Mouse (Mus musculus): ENCODE data around the gene Gm10198. TPM values are rescaled to one million over a fixed set of nuclear protein-coding genes. Genes with fewer than 3 reads are reported as not detected.

Gm10198 gene
- total and polyA plus RNA-seq, 2 experiments from 2014 or later: not detected

- ATAC-seq (ENCODE audit: insufficient read depth, low read depth) (no peak), DNase-seq (ENCODE audit: low spot score) (no peak)
- no peaks in the 10 kb centered on the region for H3K36me3 ChIP-seq (replicated peaks; ENCODE audit: control insufficient read depth, insufficient read depth, low read length)
- no peak overlapping the region for H3K4me3 ChIP-seq (ENCODE audit: low read depth, low read length)
- H3K27me3 ChIP-seq (ENCODE audit: control insufficient read depth, insufficient read depth, low read length): no peaks in the 10 kb centered on the region
- no peak overlapping the region for H3K4me2 ChIP-seq (ENCODE audit: low read depth, low read length)
- H3K27ac ChIP-seq (ENCODE audit: low read depth): no peak overlapping the region
- 91% methylated on average over 3 of the region's 3 CpGs for WGBS
- TF ChIP-seq CTCF (IDR thresholded peaks at IDR 0.05; ENCODE audit: low read depth) (no peak), EP300 (IDR thresholded peaks at IDR 0.05; ENCODE audit: low read depth) (no peak)
- no peaks in the 10 kb centered on the region for H3K4me1 ChIP-seq (ENCODE audit: control insufficient read depth, insufficient read depth)
- H3K9me3 ChIP-seq (replicated peaks; ENCODE audit: control insufficient read depth, low read length): no peaks in the 10 kb centered on the region
- no peak overlapping the region for H3K9ac ChIP-seq (replicated peaks; ENCODE audit: low read depth, low read length)
These were observed 29.8 kb downstream of the Gm10198 start for GRCm38 (mm10) chr13:111622425-111622824.

GRCm38 (mm10) chr13:111623112-111623511 is 30.5 kb downstream of the Gm10198 start:
- Histone ChIP-seq H3K36me3 (replicated peaks; ENCODE audit: control insufficient read depth, insufficient read depth, low read length) (no peaks in the 10 kb centered on the region), H3K4me2 (ENCODE audit: low read depth, low read length) (no peak overlapping the region), H3K9me3 (replicated peaks; ENCODE audit: control insufficient read depth, low read length) (no peaks in the 10 kb centered on the region), H3K9ac (replicated peaks; ENCODE audit: low read depth, low read length) (no peak overlapping the region), H3K27me3 (ENCODE audit: control insufficient read depth, insufficient read depth, low read length) (no peaks in the 10 kb centered on the region), H3K4me1 (ENCODE audit: control insufficient read depth, insufficient read depth) (no peaks in the 10 kb centered on the region), H3K4me3 (ENCODE audit: low read depth, low read length) (no peak overlapping the region), H3K27ac (ENCODE audit: low read depth) (no peak overlapping the region)
- 74% methylated on average over 7 of the region's 7 CpGs for WGBS
- ATAC-seq (ENCODE audit: insufficient read depth, low read depth) (no peak), DNase-seq (ENCODE audit: low spot score) (no peak)
- TF ChIP-seq CTCF (IDR thresholded peaks at IDR 0.05; ENCODE audit: low read depth) (no peak), EP300 (IDR thresholded peaks at IDR 0.05; ENCODE audit: low read depth) (no peak)

- Histone ChIP-seq H3K9me3 (replicated peaks; ENCODE audit: control insufficient read depth, low read length) (no peaks in the 10 kb centered on the region), H3K36me3 (replicated peaks; ENCODE audit: control insufficient read depth, insufficient read depth, low read length) (no peaks in the 10 kb centered on the region), H3K27me3 (ENCODE audit: control insufficient read depth, insufficient read depth, low read length) (no peaks in the 10 kb centered on the region), H3K9ac (replicated peaks; ENCODE audit: low read depth, low read length) (no peak overlapping the region), H3K4me1 (ENCODE audit: control insufficient read depth, insufficient read depth) (no peaks in the 10 kb centered on the region), H3K4me3 (ENCODE audit: low read depth, low read length) (no peak overlapping the region), H3K27ac (ENCODE audit: low read depth) (no peak overlapping the region), H3K4me2 (ENCODE audit: low read depth, low read length) (no peak overlapping the region)
- no peak for TF ChIP-seq CTCF (IDR thresholded peaks at IDR 0.05; ENCODE audit: low read depth)
- no peak for TF ChIP-seq EP300 (IDR thresholded peaks at IDR 0.05; ENCODE audit: low read depth)
- DNase-seq (ENCODE audit: low spot score) (no peak), ATAC-seq (ENCODE audit: insufficient read depth, low read depth) (no peak)
- 67% methylated on average over 6 of the region's 6 CpGs for WGBS
These were observed 31.5 kb downstream of the Gm10198 start for GRCm38 (mm10) chr13:111624115-111624514.

- TF ChIP-seq CTCF (IDR thresholded peaks at IDR 0.05; ENCODE audit: low read depth) (no peak), EP300 (IDR thresholded peaks at IDR 0.05; ENCODE audit: low read depth) (no peak)
- H3K9me3 ChIP-seq (replicated peaks; ENCODE audit: control insufficient read depth, low read length): no peaks in the 10 kb centered on the region
- no peaks in the 10 kb centered on the region for H3K36me3 ChIP-seq (replicated peaks; ENCODE audit: control insufficient read depth, insufficient read depth, low read length)
- H3K27me3 ChIP-seq (ENCODE audit: control insufficient read depth, insufficient read depth, low read length): no peaks in the 10 kb centered on the region
- H3K9ac ChIP-seq (replicated peaks; ENCODE audit: low read depth, low read length): no peak overlapping the region
- H3K4me3 ChIP-seq (ENCODE audit: low read depth, low read length): no peak overlapping the region
- ATAC-seq (ENCODE audit: insufficient read depth, low read depth) (no peak), DNase-seq (ENCODE audit: low spot score) (no peak)
- no peaks in the 10 kb centered on the region for H3K4me1 ChIP-seq (ENCODE audit: control insufficient read depth, insufficient read depth)
- H3K27ac ChIP-seq (ENCODE audit: low read depth): no peak overlapping the region
- 71% methylated on average over 15 of the region's 16 CpGs for WGBS
- H3K4me2 ChIP-seq (ENCODE audit: low read depth, low read length): no peak overlapping the region
These were observed 41.9 kb downstream of the Gm10198 start for GRCm38 (mm10) chr13:111634163-111635160.

- no peak for DNase-seq (ENCODE audit: low spot score)
- no peak overlapping the region for H3K27ac ChIP-seq (ENCODE audit: low read depth)
- 85% methylated on average over 6 of the region's 6 CpGs for WGBS
- H3K4me2 ChIP-seq (ENCODE audit: low read depth, low read length): no peak overlapping the region
- no peaks in the 10 kb centered on the region for H3K4me1 ChIP-seq (ENCODE audit: control insufficient read depth, insufficient read depth)
- no peak for ATAC-seq (ENCODE audit: insufficient read depth, low read depth)
- H3K4me3 ChIP-seq (ENCODE audit: low read depth, low read length): no peak overlapping the region
- H3K9me3 ChIP-seq (replicated peaks; ENCODE audit: control insufficient read depth, low read length): no peaks in the 10 kb centered on the region
- H3K27me3 ChIP-seq (ENCODE audit: control insufficient read depth, insufficient read depth, low read length): no peaks in the 10 kb centered on the region
- no peak overlapping the region for H3K9ac ChIP-seq (replicated peaks; ENCODE audit: low read depth, low read length)
- no peaks in the 10 kb centered on the region for H3K36me3 ChIP-seq (replicated peaks; ENCODE audit: control insufficient read depth, insufficient read depth, low read length)
- TF ChIP-seq EP300 (IDR thresholded peaks at IDR 0.05; ENCODE audit: low read depth): no peak
- no peak for TF ChIP-seq CTCF (IDR thresholded peaks at IDR 0.05; ENCODE audit: low read depth)
These were observed 47.7 kb downstream of the Gm10198 start for GRCm38 (mm10) chr13:111640319-111640718.

Other genes starting within 250 kb of the Gm10198 start
- 21.8 and 22.1 TPM in 2 replicates for gene Gpbp1, start 102.7 kb upstream of the Gm10198 start, total RNA-seq (2014; rRNA removed; ENCODE audit: low replicate concordance)
- gene Gpbp1, start 102.7 kb upstream of the Gm10198 start, polyA plus RNA-seq (2015; fragmentation: Nextera tagmentation; extraction: Ambion mirVana): 40.3 and 44.3 TPM in 2 replicates
- gene Gm49496, start 42.8 kb upstream of the Gm10198 start, total RNA-seq (2014; rRNA removed; ENCODE audit: low replicate concordance): not detected in 2 replicates
- gene Gm49496, start 42.8 kb upstream of the Gm10198 start, polyA plus RNA-seq (2015; fragmentation: Nextera tagmentation; extraction: Ambion mirVana): not detected in 2 replicates
- 11.6 and 21.9 TPM in 2 replicates for gene Mier3, start 88.2 kb downstream of the Gm10198 start, total RNA-seq (2014; rRNA removed; ENCODE audit: low replicate concordance)
- 6.4 and 7.6 TPM in 2 replicates for gene Mier3, start 88.2 kb downstream of the Gm10198 start, polyA plus RNA-seq (2015; fragmentation: Nextera tagmentation; extraction: Ambion mirVana)
- gene Map3k1, start 216.2 kb downstream of the Gm10198 start, total RNA-seq (2014; rRNA removed; ENCODE audit: low replicate concordance): 9.7 and 18.4 TPM in 2 replicates
- gene Map3k1, start 216.2 kb downstream of the Gm10198 start, polyA plus RNA-seq (2015; fragmentation: Nextera tagmentation; extraction: Ambion mirVana): 8.8 and 9.7 TPM in 2 replicates

All from heart, postnatal 0 days (tissue).